Mouse (Mus musculus): ENCODE measurements around the gene Anxa1. TPM values are rescaled to one million over a fixed set of nuclear protein-coding genes. Genes with fewer than 3 reads are reported as not detected.

Gene Anxa1
- polyA plus RNA-seq (2012; rRNA removed) = 0.90 and 1.5 TPM in 2 replicates

DNA sequence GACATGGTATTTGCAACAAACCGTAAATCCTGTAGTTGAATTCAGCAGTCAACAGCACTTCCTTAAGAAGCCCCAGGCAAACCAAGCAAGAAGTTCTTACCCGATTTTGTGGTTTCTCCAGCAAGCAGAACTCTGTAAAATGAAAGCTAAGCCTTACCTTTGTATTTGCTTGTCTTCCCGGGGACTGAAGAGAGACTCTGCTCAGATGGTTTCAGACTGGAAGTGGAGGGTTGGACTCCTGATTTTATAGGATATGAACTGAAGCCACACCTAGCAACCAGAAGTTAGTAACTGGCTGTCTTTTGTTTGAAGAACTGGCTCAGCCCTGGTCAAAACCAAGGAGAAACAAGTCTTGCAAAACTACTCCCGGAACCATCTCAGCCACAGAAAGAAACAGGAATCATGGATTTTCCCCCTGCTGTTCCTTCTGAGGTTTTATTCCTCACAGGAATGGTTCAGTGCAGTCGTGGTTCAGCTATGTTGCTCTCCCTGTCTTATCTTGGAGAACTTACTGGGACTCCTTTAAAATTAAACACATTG lies at the start of gene Anxa1:
Anxa1 (minus strand) TSS at position 490 of the 540 bp plus-strand sequence.
- H3K4me3 ChIP-seq (ENCODE audit: control insufficient read depth, low read depth, low read length) = no peak within 1 kb of the TSS
- H3K27me3 ChIP-seq (ENCODE audit: control insufficient read depth, insufficient read depth, low read length) = no peaks in the 10 kb centered on the region

GRCm38 (mm10) chr19:20437043-20437442 lies 46.3 kb upstream of the Anxa1 start:
- no peak for TF ChIP-seq POLR2A (IDR thresholded peaks at IDR 0.05; ENCODE audit: control insufficient read depth, low read depth, low read length)
- TF ChIP-seq CTCF (IDR thresholded peaks at IDR 0.05; ENCODE audit: control insufficient read depth, insufficient read depth, insufficient replicate concordance, low read depth, low read length) = no peak
- no peak overlapping the region for H3K27ac ChIP-seq (ENCODE audit: control insufficient read depth, insufficient read depth, low read depth, low read length)
- no peaks in the 10 kb centered on the region for H3K27me3 ChIP-seq (ENCODE audit: control insufficient read depth, insufficient read depth, low read length)
- H3K36me3 ChIP-seq (ENCODE audit: control insufficient read depth, insufficient read depth, low read length) = no peaks in the 10 kb centered on the region
- no peak overlapping the region for H3K4me3 ChIP-seq (ENCODE audit: control insufficient read depth, low read depth, low read length)
- peaks cover 4% of the 10 kb centered on the region for H3K4me1 ChIP-seq (ENCODE audit: control insufficient read depth, insufficient read depth, low read length)

More for the DNA sequence above, at the start of gene Anxa1:
- H3K27ac ChIP-seq (ENCODE audit: control insufficient read depth, insufficient read depth, low read depth, low read length) = no peak within 1 kb of the TSS
- TF ChIP-seq POLR2A (IDR thresholded peaks at IDR 0.05; ENCODE audit: control insufficient read depth, low read depth, low read length) = no peak
- no peak for TF ChIP-seq CTCF (IDR thresholded peaks at IDR 0.05; ENCODE audit: control insufficient read depth, insufficient read depth, insufficient replicate concordance, low read depth, low read length)
- H3K36me3 ChIP-seq (ENCODE audit: control insufficient read depth, insufficient read depth, low read length) = no peaks in the 10 kb centered on the region
- no peaks in the 10 kb centered on the region for H3K4me1 ChIP-seq (ENCODE audit: control insufficient read depth, insufficient read depth, low read length)

DNA sequence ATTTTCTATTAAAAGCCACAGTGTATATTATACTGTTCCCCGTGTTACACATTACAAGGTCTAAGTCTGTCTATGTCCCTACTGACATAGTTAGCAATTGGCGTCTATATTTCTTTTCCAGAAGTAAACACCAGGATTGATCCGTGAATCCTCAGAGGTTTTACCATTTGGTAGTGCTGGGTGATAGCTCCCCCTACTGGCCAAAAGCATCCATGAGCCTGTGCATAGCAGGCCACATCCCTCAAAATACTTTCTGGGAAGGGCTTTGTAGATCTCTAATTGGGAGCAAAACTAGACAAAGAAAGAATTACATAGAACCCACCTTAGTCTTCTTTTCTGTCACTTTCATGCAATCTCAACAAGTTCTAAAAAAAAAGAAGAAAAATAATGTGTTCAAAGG lies 43.8 kb upstream of the Anxa1 start:
- no peaks in the 10 kb centered on the region for H3K36me3 ChIP-seq (ENCODE audit: control insufficient read depth, insufficient read depth, low read length)

DNA sequence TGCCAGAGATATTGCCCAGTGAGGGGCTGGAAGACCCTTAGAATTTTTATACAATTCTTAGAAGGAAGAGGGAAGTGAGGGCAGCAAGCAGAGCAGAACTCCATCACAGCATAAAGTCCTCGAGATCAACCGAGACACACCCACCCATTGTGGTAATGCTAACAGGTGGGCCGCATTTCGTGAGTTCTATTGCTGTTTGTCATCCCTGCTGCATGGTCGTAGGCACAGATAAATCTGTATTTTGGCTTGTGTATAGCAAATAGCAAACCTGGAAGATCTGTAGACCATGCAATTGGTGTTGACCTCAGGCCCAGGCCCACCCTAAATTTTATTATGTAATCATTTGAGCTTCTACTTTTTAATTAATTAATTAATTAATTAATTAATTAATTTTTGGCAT lies 43.2 kb upstream of the Anxa1 start:
- no peak overlapping the region for H3K27ac ChIP-seq (ENCODE audit: control insufficient read depth, insufficient read depth, low read depth, low read length)
- H3K27me3 ChIP-seq (ENCODE audit: control insufficient read depth, insufficient read depth, low read length) = no peaks in the 10 kb centered on the region
- no peaks in the 10 kb centered on the region for H3K36me3 ChIP-seq (ENCODE audit: control insufficient read depth, insufficient read depth, low read length)
- no peak overlapping the region for H3K4me3 ChIP-seq (ENCODE audit: control insufficient read depth, low read depth, low read length)
- H3K4me1 ChIP-seq (ENCODE audit: control insufficient read depth, insufficient read depth, low read length) = peaks cover 4% of the 10 kb centered on the region
- no peak for TF ChIP-seq CTCF (IDR thresholded peaks at IDR 0.05; ENCODE audit: control insufficient read depth, insufficient read depth, insufficient replicate concordance, low read depth, low read length)
- no peak for TF ChIP-seq POLR2A (IDR thresholded peaks at IDR 0.05; ENCODE audit: control insufficient read depth, low read depth, low read length)

More for the DNA sequence above, 43.8 kb upstream of the Anxa1 start:
- TF ChIP-seq POLR2A (IDR thresholded peaks at IDR 0.05; ENCODE audit: control insufficient read depth, low read depth, low read length) (no peak), CTCF (IDR thresholded peaks at IDR 0.05; ENCODE audit: control insufficient read depth, insufficient read depth, insufficient replicate concordance, low read depth, low read length) (peak; percentile 58; the same call in 1 of the 2 replicates)
- no peaks in the 10 kb centered on the region for H3K27me3 ChIP-seq (ENCODE audit: control insufficient read depth, insufficient read depth, low read length)
- no peak overlapping the region for H3K27ac ChIP-seq (ENCODE audit: control insufficient read depth, insufficient read depth, low read depth, low read length)
- no peak overlapping the region for H3K4me3 ChIP-seq (ENCODE audit: control insufficient read depth, low read depth, low read length)
- peaks cover 4% of the 10 kb centered on the region for H3K4me1 ChIP-seq (ENCODE audit: control insufficient read depth, insufficient read depth, low read length)

- no peak overlapping the region for H3K4me3 ChIP-seq (ENCODE audit: control insufficient read depth, low read depth, low read length)
- no peak overlapping the region for H3K27ac ChIP-seq (ENCODE audit: control insufficient read depth, insufficient read depth, low read depth, low read length)
- TF ChIP-seq CTCF (IDR thresholded peaks at IDR 0.05; ENCODE audit: control insufficient read depth, insufficient read depth, insufficient replicate concordance, low read depth, low read length) (no peak), POLR2A (IDR thresholded peaks at IDR 0.05; ENCODE audit: control insufficient read depth, low read depth, low read length) (no peak)
- no peaks in the 10 kb centered on the region for H3K4me1 ChIP-seq (ENCODE audit: control insufficient read depth, insufficient read depth, low read length)
- H3K36me3 ChIP-seq (ENCODE audit: control insufficient read depth, insufficient read depth, low read length) = no peaks in the 10 kb centered on the region
- no peaks in the 10 kb centered on the region for H3K27me3 ChIP-seq (ENCODE audit: control insufficient read depth, insufficient read depth, low read length)
These were observed 35.9 kb upstream of the Anxa1 start for GRCm38 (mm10) chr19:20426443-20427161.

DNA sequence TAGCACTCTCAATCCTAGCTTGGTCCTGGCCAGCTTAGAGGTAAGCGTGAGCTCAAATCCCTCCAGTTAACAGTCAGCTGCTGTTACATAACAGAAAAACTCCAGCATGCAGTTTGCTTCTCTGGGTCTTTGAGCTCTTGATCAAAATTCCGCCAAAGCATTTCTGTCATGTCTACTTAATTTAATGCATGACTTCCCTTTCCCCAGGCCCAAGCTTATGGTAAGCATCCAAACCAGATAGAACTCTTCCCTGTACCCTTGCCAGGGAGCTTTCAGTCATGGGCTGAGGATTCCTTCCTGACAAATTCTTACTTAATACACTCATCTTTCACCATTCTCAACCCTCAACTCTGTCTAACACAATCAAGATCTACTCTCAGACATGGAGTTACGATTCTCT lies 20.5 kb upstream of the Anxa1 start:
- no peak overlapping the region for H3K27ac ChIP-seq (ENCODE audit: control insufficient read depth, insufficient read depth, low read depth, low read length)
- H3K27me3 ChIP-seq (ENCODE audit: control insufficient read depth, insufficient read depth, low read length) = no peaks in the 10 kb centered on the region
- no peaks in the 10 kb centered on the region for H3K36me3 ChIP-seq (ENCODE audit: control insufficient read depth, insufficient read depth, low read length)
- no peak for TF ChIP-seq POLR2A (IDR thresholded peaks at IDR 0.05; ENCODE audit: control insufficient read depth, low read depth, low read length)
- TF ChIP-seq CTCF (IDR thresholded peaks at IDR 0.05; ENCODE audit: control insufficient read depth, insufficient read depth, insufficient replicate concordance, low read depth, low read length) = no peak
- H3K4me1 ChIP-seq (ENCODE audit: control insufficient read depth, insufficient read depth, low read length) = no peaks in the 10 kb centered on the region
- no peak overlapping the region for H3K4me3 ChIP-seq (ENCODE audit: control insufficient read depth, low read depth, low read length)

- no peak overlapping the region for H3K27ac ChIP-seq (ENCODE audit: control insufficient read depth, insufficient read depth, low read depth, low read length)
These were observed 19.1 kb upstream of the Anxa1 start for GRCm38 (mm10) chr19:20409541-20410528.

More at GRCm38 (mm10) chr19:20409541-20410528, 19.1 kb upstream of the Anxa1 start:
- no peak overlapping the region for H3K4me3 ChIP-seq (ENCODE audit: control insufficient read depth, low read depth, low read length)
- TF ChIP-seq POLR2A (IDR thresholded peaks at IDR 0.05; ENCODE audit: control insufficient read depth, low read depth, low read length) (no peak), CTCF (IDR thresholded peaks at IDR 0.05; ENCODE audit: control insufficient read depth, insufficient read depth, insufficient replicate concordance, low read depth, low read length) (no peak)
- H3K27me3 ChIP-seq (ENCODE audit: control insufficient read depth, insufficient read depth, low read length) = no peaks in the 10 kb centered on the region
- H3K4me1 ChIP-seq (ENCODE audit: control insufficient read depth, insufficient read depth, low read length) = no peaks in the 10 kb centered on the region
- H3K36me3 ChIP-seq (ENCODE audit: control insufficient read depth, insufficient read depth, low read length) = no peaks in the 10 kb centered on the region

All from testis, adult 2 months (tissue).